9 mouse cellular contexts compared by ENCODE assay signal in the genomic region with DNA sequence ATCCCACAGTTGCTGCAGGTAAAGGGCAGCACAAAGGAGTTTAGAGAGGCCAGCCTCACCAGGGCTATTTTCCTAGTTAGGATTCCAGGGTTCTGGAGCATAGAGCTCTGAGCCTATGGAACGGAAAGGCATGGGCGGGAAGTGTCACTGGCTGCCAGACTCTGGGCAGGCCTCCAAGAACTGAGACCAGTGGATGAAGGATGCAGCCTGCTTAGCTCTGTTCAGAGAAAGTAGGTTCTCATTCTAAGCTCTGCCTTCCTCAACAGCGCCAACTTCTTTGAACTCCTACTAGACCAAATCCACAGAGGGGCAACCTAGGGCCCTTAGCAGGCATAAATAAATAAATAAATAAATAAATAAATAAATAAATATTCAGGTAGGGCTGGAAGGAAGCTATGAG.
DNase-seq lines count a peak whose midpoint lies in the region; ATAC-seq and TF ChIP-seq lines count a peak whose summit lies in the region.
"Had no signal": no experiment of that assay in that cellular context is flagged by ENCODE, and none has a peak within 500 bp of the region (broad histone marks: within the 10 kb centered on the region; RNA-seq: fewer than 3 reads in every experiment).

No protein-coding gene starts in this region.

- H3K9ac ChIP-seq in intestine, embryonic 15.5 days, result no peak overlapping the region
- no peak overlapping the region for H3K9ac ChIP-seq in intestine, postnatal 0 days (ENCODE audit: low read depth, low read length)
- H3K9ac ChIP-seq: limb, embryonic 15.5 days had no signal

- H3K27ac ChIP-seq in intestine, embryonic 15.5 days, result no peak overlapping the region
- no peak overlapping the region for H3K27ac ChIP-seq in intestine, postnatal 0 days (ENCODE audit: low read depth, low read length)
- H3K27ac ChIP-seq in forebrain, embryonic 10.5 days, result no peak overlapping the region
- H3K27ac ChIP-seq: limb, embryonic 15.5 days had no signal

- no peak overlapping the region for H3K4me2 ChIP-seq in intestine, embryonic 15.5 days (replicated peaks)
- no peak overlapping the region for H3K4me2 ChIP-seq in intestine, postnatal 0 days (replicated peaks; ENCODE audit: low read depth)
- H3K4me2 ChIP-seq: limb, embryonic 15.5 days had no signal

- peak; percentile 14 for DNase-seq in adrenal gland, adult 2 months
- DNase-seq in adrenal gland, adult 18-20 months (ENCODE audit: low spot score in 2 of 2), result no peak
- peak; percentile 23 to 40 for DNase-seq in cerebellum, postnatal 36 days
- peak; percentile 56 for DNase-seq in lung, postnatal 14 days
- DNase-seq in forebrain, embryonic 10.5 days (ENCODE audit: extremely low spot score, low spot score), result no peak
- no peak for DNase-seq in urinary bladder, adult 2 months (ENCODE audit: low spot score)

- H3K9me3 ChIP-seq in intestine, embryonic 15.5 days, result no peaks in the 10 kb centered on the region
- H3K9me3 ChIP-seq in intestine, postnatal 0 days (ENCODE audit: control insufficient read depth), result no peaks in the 10 kb centered on the region
- H3K9me3 ChIP-seq in forebrain, embryonic 10.5 days, result no peaks in the 10 kb centered on the region
- H3K9me3 ChIP-seq: limb, embryonic 15.5 days had no signal

- ATAC-seq in intestine, embryonic 15.5 days, result 0 out of 2 replicates have a peak, but pooled peaks have one; percentile 41
- no peak for ATAC-seq in intestine, postnatal 0 days

- TF ChIP-seq CTCF in intestine, postnatal 0 days (IDR thresholded peaks at IDR 0.05; ENCODE audit: low read depth), result no peak

- H3K4me1 ChIP-seq in intestine, embryonic 15.5 days (replicated peaks), result no peaks in the 10 kb centered on the region
- H3K4me1 ChIP-seq in intestine, postnatal 0 days (replicated peaks; ENCODE audit: control insufficient read depth, insufficient read depth, low read length), result no peaks in the 10 kb centered on the region
- H3K4me1 ChIP-seq in forebrain, embryonic 10.5 days, result no peaks in the 10 kb centered on the region
- H3K4me1 ChIP-seq: limb, embryonic 15.5 days had no signal

- WGBS in intestine, embryonic 15.5 days, result 65% methylated on average over 3 of the region's 3 CpGs
- WGBS in intestine, postnatal 0 days, result 61% methylated on average over 3 of the region's 3 CpGs
- 92% methylated on average over 3 of the region's 3 CpGs for WGBS in forebrain, embryonic 10.5 days

- H3K4me3 ChIP-seq in intestine, embryonic 15.5 days (replicated peaks), result no peak overlapping the region
- H3K4me3 ChIP-seq in intestine, postnatal 0 days (ENCODE audit: low read depth, low read length), result no peak overlapping the region
- no peak overlapping the region for H3K4me3 ChIP-seq in forebrain, embryonic 10.5 days
- H3K4me3 ChIP-seq: limb, embryonic 15.5 days had no signal

- H3K36me3 ChIP-seq in intestine, embryonic 15.5 days, result no peaks in the 10 kb centered on the region
- H3K36me3 ChIP-seq in intestine, postnatal 0 days (ENCODE audit: control insufficient read depth, insufficient read depth), result no peaks in the 10 kb centered on the region
- no peaks in the 10 kb centered on the region for H3K36me3 ChIP-seq in forebrain, embryonic 10.5 days (replicated peaks)
- H3K36me3 ChIP-seq: limb, embryonic 15.5 days had no signal

- no peaks in the 10 kb centered on the region for H3K27me3 ChIP-seq in intestine, embryonic 15.5 days (replicated peaks)
- no peaks in the 10 kb centered on the region for H3K27me3 ChIP-seq in intestine, postnatal 0 days (replicated peaks; ENCODE audit: control insufficient read depth, insufficient read depth, low read length)
- H3K27me3 ChIP-seq in forebrain, embryonic 10.5 days (ENCODE audit: poor library complexity, severe bottlenecking), result no peaks in the 10 kb centered on the region
- H3K27me3 ChIP-seq: limb, embryonic 15.5 days had no signal

Comparison
In these comparisons a context has a peak if more than half of its experiments do, and no peak if none do; other contexts are left out.
1. DNase-seq: peak in adrenal gland, adult 2 months (single experiment), cerebellum, postnatal 36 days (2 of 2) and lung, postnatal 14 days (single experiment); none in adrenal gland, adult 18-20 months (0 of 2), forebrain, embryonic 10.5 days (single experiment) and urinary bladder, adult 2 months (single experiment).